Mouse (Mus musculus) G1E (cell line): ENCODE measurements around the gene Synrg. TPM values are rescaled to one million over a fixed set of nuclear protein-coding genes. Genes with fewer than 3 reads are reported as not detected.

ENCODE experiments used
- ATAC-seq: 2 replicates; pipeline ENCODE4 v1.8.0; 2016; ENCODE audit warnings: mild to moderate bottlenecking; ENCODE audit not compliant: insufficient number of reproducible peaks, poor library complexity, low FRiP score, severe bottlenecking; ENCODE audit errors: extremely low read depth
- DNase-seq: peaks from one replicate; pipeline ENCODE4 v3.0.0; 2012; ENCODE audit warnings: low spot score
- H3K27me3 ChIP-seq: 2 replicates; pipeline ENCODE4 v1.6.1; 2012; ENCODE audit warnings: mild to moderate bottlenecking, low read length, inconsistent platforms; ENCODE audit not compliant: insufficient read depth
- H3K36me3 ChIP-seq: replicated peaks from 2 replicates; pipeline ENCODE3; 2012; ENCODE audit warnings: mild to moderate bottlenecking, inconsistent platforms
- H3K4me1 ChIP-seq: 2 replicates; pipeline ENCODE4 v1.6.1; 2012; ENCODE audit warnings: low read depth, low read length, inconsistent platforms, mixed read lengths; ENCODE audit not compliant: insufficient read depth
- H3K4me3 ChIP-seq: 2 replicates; pipeline ENCODE4 v1.5.1; 2012; ENCODE audit warnings: low read depth, mild to moderate bottlenecking, inconsistent platforms, low read length, moderate library complexity, mixed read lengths
- H3K9me3 ChIP-seq: replicated peaks from 2 replicates; pipeline ENCODE4 v1.6.1; 2012; ENCODE audit warnings: inconsistent platforms
- CTCF ChIP-seq: IDR thresholded peaks from 2 replicates; pipeline ENCODE4 v1.5.1; 2012; ENCODE audit warnings: low read depth, low read length, inconsistent platforms, mixed read lengths
- GATA1 ChIP-seq: IDR thresholded peaks from 2 replicates; pipeline ENCODE4 v1.6.1; 2012; ENCODE audit warnings: borderline replicate concordance, low read length, inconsistent platforms, mixed read lengths
- GATA2 ChIP-seq: IDR thresholded peaks from 2 replicates; pipeline ENCODE4 v1.6.1; 2012; ENCODE audit warnings: low read depth, low read length, inconsistent platforms, borderline replicate concordance
- POLR2AphosphoS5 ChIP-seq: IDR thresholded peaks from 2 replicates; pipeline ENCODE4 v1.6.1; 2012; ENCODE audit warnings: low read depth, low read length, inconsistent platforms; ENCODE audit not compliant: insufficient replicate concordance
- TAL1 ChIP-seq: conservative IDR thresholded peaks from 2 replicates; pipeline ENCODE4 v1.6.1; 2012; ENCODE audit warnings: low read depth, low read length, inconsistent platforms, mixed read lengths
- polyA plus RNA-seq: library from polyadenylated mRNA; stranded (reverse); fragments of >175 nt; gene quantifications from 2 replicates; pipeline ENCODE4 v1.2.3, GENCODE M21; 2012
- total RNA-seq, 2 experiments: library from RNA; stranded (forward) in 1 of 2; stranded (reverse) in 1 of 2; fragments of 200-1000 nt in 1 of 2; fragments of >200 nt in 1 of 2; fragmentation: Nextera tagmentation in 1 of 2; gene quantifications; 2 replicates each; pipeline ENCODE4 v1.2.3; 2014 to 2017

Synrg gene
- total and polyA plus RNA-seq, 3 experiments = 10.7 to 41.7 (median 17.4) TPM

GRCm38 (mm10) chr11:83999411-83999915 is 35.2 kb downstream of the Synrg start:
- Histone ChIP-seq H3K27me3 (no peaks in the 10 kb centered on the region), H3K4me3 (no peak overlapping the region), H3K4me1 (peaks cover 12% of the 10 kb centered on the region; the same call in 1 of the 2 replicates), H3K36me3 (peaks cover 88% of the 10 kb centered on the region), H3K9me3 (no peaks in the 10 kb centered on the region)
- no peak; the same call in 1 of the 2 replicates for ATAC-seq
- DNase-seq = no peak
- no peak for TF ChIP-seq POLR2AphosphoS5
- TF ChIP-seq GATA1 = no peak
- 0 out of 2 replicates have a peak, but pooled peaks have one; percentile 9 for TF ChIP-seq TAL1

- no peaks in the 10 kb centered on the region for H3K27me3 ChIP-seq
- TF ChIP-seq POLR2AphosphoS5 (no peak), GATA2 (no peak), TAL1 (no peak), GATA1 (no peak), CTCF (no peak)
- DNase-seq (no peak), ATAC-seq (no peak)
- H3K9me3 ChIP-seq = no peaks in the 10 kb centered on the region
- H3K4me1 ChIP-seq = peaks cover 12% of the 10 kb centered on the region; the same call in 1 of the 2 replicates
- peaks cover 88% of the 10 kb centered on the region for H3K36me3 ChIP-seq
- no peak overlapping the region for H3K4me3 ChIP-seq
These were observed 37.0 kb downstream of the Synrg start for GRCm38 (mm10) chr11:84001257-84001656.

GRCm38 (mm10) chr11:84003986-84004385 is 39.8 kb downstream of the Synrg start:
- H3K4me3 ChIP-seq = no peak overlapping the region
- H3K36me3 ChIP-seq = peaks cover 80% of the 10 kb centered on the region
- ATAC-seq = no peak
- H3K9me3 ChIP-seq = no peaks in the 10 kb centered on the region
- peaks cover 6% of the 10 kb centered on the region; the same call in 1 of the 2 replicates for H3K4me1 ChIP-seq
- H3K27me3 ChIP-seq = no peaks in the 10 kb centered on the region
- TF ChIP-seq TAL1 (no peak), GATA2 (no peak), GATA1 (no peak), CTCF (no peak), POLR2AphosphoS5 (no peak)
- DNase-seq = no peak

- Histone ChIP-seq H3K4me1 (peaks cover 2% of the 10 kb centered on the region; the same call in 1 of the 2 replicates), H3K4me3 (no peak overlapping the region), H3K36me3 (peaks cover 84% of the 10 kb centered on the region), H3K9me3 (no peaks in the 10 kb centered on the region), H3K27me3 (no peaks in the 10 kb centered on the region)
- no peak for DNase-seq
- TF ChIP-seq CTCF (no peak), POLR2AphosphoS5 (no peak), GATA1 (no peak), GATA2 (no peak), TAL1 (no peak)
- ATAC-seq = no peak
These were observed 44.8 kb downstream of the Synrg start for GRCm38 (mm10) chr11:84009001-84009400.

GRCm38 (mm10) chr11:84010411-84010810 is 46.2 kb downstream of the Synrg start:
- TF ChIP-seq POLR2AphosphoS5 (no peak), GATA2 (no peak), GATA1 (no peak), TAL1 (no peak), CTCF (no peak)
- Histone ChIP-seq H3K4me1 (peaks cover 5% of the 10 kb centered on the region), H3K4me3 (no peak overlapping the region), H3K27me3 (no peaks in the 10 kb centered on the region), H3K36me3 (peaks cover 84% of the 10 kb centered on the region), H3K9me3 (no peaks in the 10 kb centered on the region)
- DNase-seq (no peak), ATAC-seq (no peak)

- Histone ChIP-seq H3K36me3 (peaks cover 80% of the 10 kb centered on the region), H3K4me1 (peaks cover 5% of the 10 kb centered on the region), H3K27me3 (no peaks in the 10 kb centered on the region), H3K4me3 (no peak overlapping the region), H3K9me3 (no peaks in the 10 kb centered on the region)
- TF ChIP-seq GATA2 (no peak), GATA1 (no peak), TAL1 (no peak), POLR2AphosphoS5 (no peak), CTCF (no peak)
- no peak for DNase-seq
- ATAC-seq = no peak
These were observed 46.8 kb downstream of the Synrg start for GRCm38 (mm10) chr11:84011050-84011449.

- no peak for ATAC-seq
- no peaks in the 10 kb centered on the region for H3K27me3 ChIP-seq
- H3K36me3 ChIP-seq = peaks cover 78% of the 10 kb centered on the region
- no peaks in the 10 kb centered on the region for H3K9me3 ChIP-seq
- peaks cover 5% of the 10 kb centered on the region for H3K4me1 ChIP-seq
- DNase-seq = no peak
- no peak overlapping the region for H3K4me3 ChIP-seq
- TF ChIP-seq CTCF (no peak), GATA1 (no peak), TAL1 (no peak), GATA2 (no peak), POLR2AphosphoS5 (no peak)
These were observed 47.3 kb downstream of the Synrg start for GRCm38 (mm10) chr11:84011576-84011975.
